Mouse (Mus musculus): Measurements from ENCODE around the gene H2afz. TPM values are rescaled to one million over a fixed set of nuclear protein-coding genes. Genes with fewer than 3 reads are reported as not detected.

Gene H2afz
- total and polyA plus RNA-seq, 3 experiments = 1,006 to 3,472 (median 1,732) TPM

GRCm38 (mm10) chr3:137860394-137861170 is 3.7 kb upstream of the H2afz start:
- H3K4me3 ChIP-seq (ENCODE audit: control insufficient read depth in 1 of 2, insufficient read depth in 1 of 2, low read depth in 2 of 2, low read length in 2 of 2) = no peak overlapping the region
- no peaks in the 10 kb centered on the region for H3K27me3 ChIP-seq (ENCODE audit: control insufficient read depth in 1 of 2, insufficient read depth in 2 of 2, low read length in 2 of 2)
- H3K9me3 ChIP-seq (replicated peaks; ENCODE audit: insufficient read depth, low read length) = no peaks in the 10 kb centered on the region
- peak; percentile 68 for DNase-seq (ENCODE audit: low read depth, low spot score)
- H3K36me3 ChIP-seq (ENCODE audit: control insufficient read depth in 1 of 2, insufficient read depth in 2 of 2, low read length in 2 of 2) = peaks cover 0 to 27% of the 10 kb centered on the region in 2 experiments; a peak in 2 of 4 replicates
- H3K9ac ChIP-seq (ENCODE audit: control insufficient read depth, low read depth, low read length, poor library complexity, severe bottlenecking) = no peak overlapping the region
- H3K27ac ChIP-seq (ENCODE audit: control insufficient read depth, low read depth, low read length) = peak overlapping the region; percentile 28
- H3K79me2 ChIP-seq (ENCODE audit: control insufficient read depth, insufficient read depth, low read length, poor library complexity) = peaks cover 12% of the 10 kb centered on the region
- H3K4me1 ChIP-seq (ENCODE audit: control insufficient read depth in 1 of 2, insufficient read depth in 2 of 2, low read length in 2 of 2) = peaks cover 9 to 18% of the 10 kb centered on the region in 2 experiments
- TF ChIP-seq HCFC1 (IDR thresholded peaks at IDR 0.05; ENCODE audit: low read depth, low read length) (peak; percentile 37; the same call in 1 of the 2 replicates), UBTF (IDR thresholded peaks at IDR 0.05; ENCODE audit: borderline replicate concordance, insufficient read depth, low read depth, low read length) (no peak), TAL1 (IDR thresholded peaks at IDR 0.05; ENCODE audit: low read length) (no peak), ZNF384 (IDR thresholded peaks at IDR 0.05; ENCODE audit: low read depth, low read length) (peak; percentile 81), MAZ (IDR thresholded peaks at IDR 0.05; ENCODE audit: low read depth, low read length) (no peak), GATA1 (IDR thresholded peaks at IDR 0.05; ENCODE audit: low read depth, low read length) (peak; percentile 63), EP300 (IDR thresholded peaks at IDR 0.05; ENCODE audit: low read depth in 1 of 2, low read length in 2 of 2) (peak in 1 of 2 experiments; percentile 50; a peak in 2 of 4 replicates), CHD2 (IDR thresholded peaks at IDR 0.05; ENCODE audit: low read length) (no peak), SMC3 (IDR thresholded peaks at IDR 0.05; ENCODE audit: low read depth, low read length) (no peak), E2F4 (IDR thresholded peaks at IDR 0.05; ENCODE audit: borderline replicate concordance, low read depth, low read length) (no peak), GABPA (IDR thresholded peaks at IDR 0.05; ENCODE audit: low read depth, low read length) (no peak), RCOR1 (IDR thresholded peaks at IDR 0.05; ENCODE audit: low read depth, low read length) (no peak), POLR2AphosphoS5 (IDR thresholded peaks at IDR 0.05; ENCODE audit: borderline replicate concordance, low read depth, low read length) (no peak), MXI1 (IDR thresholded peaks at IDR 0.05; ENCODE audit: low read depth, low read length) (peak; percentile 55), KAT2A (conservative IDR thresholded peaks at IDR 0.05; ENCODE audit: low read depth, low read length) (no peak), CTCF (IDR thresholded peaks at IDR 0.05 in 2 of 3, conservative IDR thresholded peaks at IDR 0.05 in 1 of 3; ENCODE audit: control insufficient read depth in 1 of 3, insufficient read depth in 1 of 3, low read depth in 2 of 3, low read length in 3 of 3, poor library complexity in 1 of 3, severe bottlenecking in 1 of 3) (no peak), POLR2AphosphoS2 (IDR thresholded peaks at IDR 0.05; ENCODE audit: low read length) (no peak), TBP (IDR thresholded peaks at IDR 0.05; ENCODE audit: low read depth, low read length) (peak; percentile 51), MAX (IDR thresholded peaks at IDR 0.05; ENCODE audit: low read length) (peak; percentile 95), JUND (IDR thresholded peaks at IDR 0.05; ENCODE audit: low read depth, low read length) (no peak), RAD21 (IDR thresholded peaks at IDR 0.05; ENCODE audit: low read depth, low read length) (no peak), ETS1 (IDR thresholded peaks at IDR 0.05; ENCODE audit: low read depth, low read length) (no peak), CHD1 (IDR thresholded peaks at IDR 0.05; ENCODE audit: low read depth, low read length) (no peak), MYB (IDR thresholded peaks at IDR 0.05; ENCODE audit: low read depth, low read length) (no peak), NRF1 (IDR thresholded peaks at IDR 0.05; ENCODE audit: insufficient read depth, low read depth, low read length, poor library complexity, severe bottlenecking) (no peak), TCF12 (IDR thresholded peaks at IDR 0.05; ENCODE audit: low read depth, low read length) (no peak), MYC (IDR thresholded peaks at IDR 0.05; ENCODE audit: low read depth, low read length) (peak; percentile 93), ZKSCAN1 (IDR thresholded peaks at IDR 0.05; ENCODE audit: low read depth, low read length) (no peak), POLR2A (IDR thresholded peaks at IDR 0.05; ENCODE audit: control insufficient read depth in 1 of 2, insufficient read depth in 1 of 2, low read depth in 1 of 2, low read length in 2 of 2, poor library complexity in 1 of 2) (0 out of 4 replicates have a peak, but pooled peaks of 1 of the 2 experiments have one; percentile 26), SIN3A (IDR thresholded peaks at IDR 0.05; ENCODE audit: low read length) (no peak), BHLHE40 (IDR thresholded peaks at IDR 0.05; ENCODE audit: borderline replicate concordance, low read depth, low read length) (no peak), MAFK (IDR thresholded peaks at IDR 0.05; ENCODE audit: borderline replicate concordance, low read depth, low read length) (no peak), USF2 (IDR thresholded peaks at IDR 0.05; ENCODE audit: borderline replicate concordance in 1 of 2, insufficient read depth in 1 of 2, low read depth in 1 of 2, low read length in 2 of 2) (0 out of 4 replicates have a peak, but pooled peaks of 1 of the 2 experiments have one; percentile 24), ELF1 (IDR thresholded peaks at IDR 0.05; ENCODE audit: low read depth, low read length) (peak; percentile 54; the same call in 1 of the 2 replicates), NELFE (IDR thresholded peaks at IDR 0.05; ENCODE audit: low read depth, low read length) (no peak), MEF2A (IDR thresholded peaks at IDR 0.05; ENCODE audit: extremely low read depth, insufficient replicate concordance, low read depth, low read length, poor library complexity, severe bottlenecking) (no peak)
